ENCODE assay signal across 19 mouse cellular contexts in the genomic region with DNA sequence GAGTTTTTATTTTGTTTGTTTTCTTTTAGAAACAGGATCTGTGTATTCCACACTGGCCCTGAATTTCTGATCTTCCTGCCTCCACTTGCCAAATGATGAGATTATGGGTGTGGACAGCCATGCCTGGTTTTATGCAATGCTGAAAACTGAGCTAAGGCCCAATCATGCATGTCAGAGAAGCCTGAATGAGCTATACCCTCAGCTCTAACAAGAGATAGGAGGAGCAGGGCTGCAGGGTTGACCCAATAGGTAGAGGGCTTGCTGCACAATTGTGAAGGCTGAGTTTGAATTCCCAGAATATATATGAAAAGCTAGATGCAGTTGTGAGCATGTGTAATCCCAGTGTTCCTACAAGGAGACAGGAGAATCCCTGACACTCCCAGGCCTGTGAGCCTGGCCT.
"Had no signal": no experiment of that assay in that cellular context is flagged by ENCODE, and none has a peak within 500 bp of the region (broad histone marks: within the 10 kb centered on the region; RNA-seq: fewer than 3 reads in every experiment).

No protein-coding gene starts in this region.

- H3K4me3 ChIP-seq: limb, embryonic 12.5 days; limb, embryonic 15.5 days; megakaryocyte, embryonic 14.5 days; midbrain, embryonic 10.5 days; midbrain, embryonic 15.5 days; neural tube, embryonic 12.5 days; neural tube, embryonic 15.5 days had no signal

- H3K4me2 ChIP-seq: limb, embryonic 12.5 days; limb, embryonic 15.5 days; liver, embryonic 11.5 days; lung, embryonic 14.5 days; midbrain, embryonic 15.5 days; neural tube, embryonic 12.5 days; neural tube, embryonic 15.5 days had no signal

- H3K9me3 ChIP-seq: limb, embryonic 12.5 days; limb, embryonic 15.5 days; midbrain, embryonic 10.5 days; midbrain, embryonic 15.5 days; neural tube, embryonic 12.5 days; neural tube, embryonic 15.5 days had no signal

- H3K36me3 ChIP-seq: limb, embryonic 12.5 days; limb, embryonic 15.5 days; midbrain, embryonic 10.5 days; midbrain, embryonic 15.5 days; neural tube, embryonic 12.5 days; neural tube, embryonic 15.5 days had no signal

- ATAC-seq: intestine, embryonic 16.5 days; lung, postnatal 0 days; midbrain, embryonic 15.5 days had no signal

- H3K4me1 ChIP-seq: limb, embryonic 15.5 days; neural tube, embryonic 12.5 days had no signal

- H3K9ac ChIP-seq: limb, embryonic 12.5 days; limb, embryonic 15.5 days; liver, embryonic 14.5 days; liver, postnatal 0 days; lung, embryonic 14.5 days; midbrain, embryonic 15.5 days; neural tube, embryonic 12.5 days; neural tube, embryonic 15.5 days had no signal

- H3K27ac ChIP-seq: kidney, postnatal 0 days; limb, embryonic 12.5 days; limb, embryonic 15.5 days; liver, embryonic 14.5 days; midbrain, embryonic 10.5 days; midbrain, embryonic 15.5 days; neural tube, embryonic 12.5 days; neural tube, embryonic 15.5 days had no signal

- DNase-seq: kidney, postnatal 36 days; left cerebral cortex, postnatal 4 days; liver, postnatal 0 days; lung, embryonic 14.5 days; right cerebral cortex, postnatal 25 days; thymus, adult 18-20 months; thymus, postnatal 36 days had no signal

- H3K27me3 ChIP-seq: limb, embryonic 12.5 days; limb, embryonic 15.5 days; megakaryocyte, embryonic 14.5 days; midbrain, embryonic 15.5 days; neural tube, embryonic 12.5 days; neural tube, embryonic 15.5 days had no signal
